Mouse (Mus musculus) heart, postnatal 0 days (tissue): ENCODE data around the gene Ero1lb.

ENCODE experiments used
- CTCF ChIP-seq: IDR thresholded peaks from 2 replicates; pipeline ENCODE4 v1.5.1; 2016; ENCODE audit warnings: antibody characterized with exemption, control low read depth, low read depth
- EP300 ChIP-seq: IDR thresholded peaks from 2 replicates; pipeline ENCODE4 v1.6.1; 2016; ENCODE audit warnings: antibody characterized with exemption, low read depth

GRCm38 (mm10) chr13:12554211-12554610 is 11.5 kb upstream of the Ero1lb start:
- no peak for TF ChIP-seq CTCF
- no peak for TF ChIP-seq EP300
